Mouse (Mus musculus) gastrocnemius, adult 18-20 months (tissue): Measurements from ENCODE around the gene Naa60. TPM values are rescaled to one million over a fixed set of nuclear protein-coding genes. Genes with fewer than 3 reads are reported as not detected.
"Not testable (repeated sequence)": the region's sequence is repeated elsewhere in the genome, so short reads cannot be mapped to it uniquely, and the experiment has no call there.

Experiments used
- DNase-seq: peaks from one replicate; pipeline ENCODE4 v3.0.0; 2021; ENCODE audit warnings: low spot score
- long read RNA-seq, 2 experiments: library from polyadenylated mRNA; stranded (forward); transcript quantifications; one replicate each; pipeline ENCODE4 v2.0.0; 2021
- total RNA-seq, 2 experiments: library from RNA; stranded (reverse); gene quantifications; 2 replicates each; pipeline ENCODE4 v1.2.3; 2021

The Naa60 gene
- total RNA-seq, result 10 to 100 TPM; 36.8 to 37.1 TPM
- long read RNA-seq, experiment 1, transcript Naa60-212 (7 exons, 2,424 nt), result major isoform, 21 of 34 reads
- long read RNA-seq, experiment 1, partial matches to known transcripts, result 1 of 34 reads
- long read RNA-seq, experiment 1, other reads (novel, unspliced or antisense), result 11 of 34 reads
- long read RNA-seq, experiment 2, transcript Naa60-212 (7 exons, 2,424 nt), result major isoform, 11 of 26 reads
- long read RNA-seq, experiment 2, partial matches to known transcripts, result 8 of 26 reads
- long read RNA-seq, experiment 2, other reads (novel, unspliced or antisense), result 7 of 26 reads

GRCm38 (mm10) chr16:3872216-3873047 lies at the start of gene Naa60:
TSS of gene Naa60 (plus strand) at chr16:3872375.
- DNase-seq, result peak; percentile 86

- no peak for DNase-seq
These were observed 44.2 kb upstream of the Naa60 start for GRCm38 (mm10) chr16:3828021-3828420.

- no peak for DNase-seq
These were observed 42.4 kb upstream of the Naa60 start for GRCm38 (mm10) chr16:3829727-3830126.

GRCm38 (mm10) chr16:3830588-3831109 lies 41.5 kb upstream of the Naa60 start, which contains the start of gene Olfr15:
TSS of gene Olfr15 (plus strand) at chr16:3830878.
- no peak for DNase-seq

GRCm38 (mm10) chr16:3835461-3835860 lies 36.7 kb upstream of the Naa60 start:
- DNase-seq, result no peak

GRCm38 (mm10) chr16:3839157-3839885 lies 32.9 kb upstream of the Naa60 start:
- no peak for DNase-seq

GRCm38 (mm10) chr16:3842989-3843388 lies 29.2 kb upstream of the Naa60 start:
- no peak for DNase-seq

GRCm38 (mm10) chr16:3843796-3844195 lies 28.4 kb upstream of the Naa60 start:
- DNase-seq, result no peak

GRCm38 (mm10) chr16:3846711-3847518 lies 25.3 kb upstream of the Naa60 start, which contains the start of gene Zfp174:
TSS of gene Zfp174 (plus strand) at chr16:3847268.
- DNase-seq, result peak; percentile 98

GRCm38 (mm10) chr16:3847871-3848270 lies 24.3 kb upstream of the Naa60 start:
- no peak for DNase-seq

GRCm38 (mm10) chr16:3848416-3848815 lies 23.8 kb upstream of the Naa60 start:
- no peak for DNase-seq

- not testable (repeated sequence) for DNase-seq
These were observed 20.9 kb upstream of the Naa60 start for GRCm38 (mm10) chr16:3851301-3851700.

GRCm38 (mm10) chr16:3852586-3852985 lies 19.6 kb upstream of the Naa60 start:
- DNase-seq, result no peak

GRCm38 (mm10) chr16:3854437-3855182 lies 17.6 kb upstream of the Naa60 start:
- no peak for DNase-seq

- no peak for DNase-seq
These were observed 16.4 kb upstream of the Naa60 start for GRCm38 (mm10) chr16:3855776-3856175.

GRCm38 (mm10) chr16:3859254-3859653 lies 12.9 kb upstream of the Naa60 start:
- no peak for DNase-seq

- no peak for DNase-seq
These were observed 360 bp upstream of the Naa60 start for GRCm38 (mm10) chr16:3871815-3872214.

GRCm38 (mm10) chr16:3876346-3876745 lies 4.2 kb downstream of the Naa60 start:
- no peak for DNase-seq

GRCm38 (mm10) chr16:3884201-3885064 lies 12.3 kb downstream of the Naa60 start, which contains the start of the genes Zfp597 and Gm20695:
TSS of gene Zfp597 (minus strand) at chr16:3884561.
TSS of gene Gm20695 (plus strand) at chr16:3884648.
- peak; percentile 95 for DNase-seq
